Mouse (Mus musculus) heart, postnatal 36 days (tissue): ENCODE results near the gene Pik3ap1. TPM values are rescaled to one million over a fixed set of nuclear protein-coding genes. Genes with fewer than 3 reads are reported as not detected.
A peak's percentile ranks its signal among the peaks of the same experiment; 100 is the strongest.
"Not testable (repeated sequence)": the region's sequence is repeated elsewhere in the genome, so short reads cannot be mapped to it uniquely, and the experiment has no call there.

Source experiments
- DNase-seq, 2 experiments: peaks; one replicate each; pipeline ENCODE4 v3.0.0; 2021 to 2022
- intact Hi-C: fragments of 180-260 bp; cut with DNase I; formaldehyde crosslinking; loops from one replicate; pipeline ENCODE4 v1.15.1; 2025
- total RNA-seq, 2 experiments: library from RNA; stranded (reverse); gene quantifications; 2 replicates each; pipeline ENCODE4 v1.2.3; 2021

Pik3ap1 gene
- total RNA-seq = 1 to 10 TPM; 1.7 to 2.5 TPM

DNA sequence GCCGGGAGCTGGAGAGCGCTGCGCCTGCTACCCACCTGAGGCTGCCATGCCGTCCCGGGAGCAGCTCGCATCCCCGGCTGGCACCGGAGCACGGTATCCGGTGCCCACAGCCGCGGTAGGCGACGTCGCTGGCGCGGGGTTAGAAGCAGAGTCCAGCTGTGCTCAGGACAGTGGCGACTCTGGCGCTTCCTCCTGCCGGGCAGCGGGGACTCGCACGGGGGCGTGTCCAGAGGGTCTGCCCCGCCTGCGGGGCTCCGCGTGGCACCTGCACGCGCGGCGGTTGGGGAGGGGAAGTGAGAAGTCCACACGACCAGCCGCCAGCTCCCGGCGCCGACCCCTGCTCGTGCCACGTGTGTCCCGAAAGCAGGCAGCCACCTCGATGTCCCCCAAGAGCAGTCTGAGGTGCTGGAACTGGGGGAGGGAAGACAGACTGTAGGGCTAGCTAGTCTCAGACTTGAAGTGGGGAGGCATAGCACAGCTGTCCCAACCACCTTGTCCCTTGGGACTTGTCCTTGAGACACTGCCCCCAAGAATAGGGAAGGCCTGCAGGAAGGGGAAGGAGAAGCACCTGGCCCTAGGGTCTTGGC is at the start of gene Pik3ap1:
Gene Pik3ap1, minus strand, starts transcription at position 181 of the 587 bp plus-strand sequence.
- intact Hi-C loops = loop anchor here (5.0 kb wide), 1 partner anchor 68 kb away; no protein-coding TSS in a partner anchor
- peak; percentile 27 to 54 for DNase-seq

DNA sequence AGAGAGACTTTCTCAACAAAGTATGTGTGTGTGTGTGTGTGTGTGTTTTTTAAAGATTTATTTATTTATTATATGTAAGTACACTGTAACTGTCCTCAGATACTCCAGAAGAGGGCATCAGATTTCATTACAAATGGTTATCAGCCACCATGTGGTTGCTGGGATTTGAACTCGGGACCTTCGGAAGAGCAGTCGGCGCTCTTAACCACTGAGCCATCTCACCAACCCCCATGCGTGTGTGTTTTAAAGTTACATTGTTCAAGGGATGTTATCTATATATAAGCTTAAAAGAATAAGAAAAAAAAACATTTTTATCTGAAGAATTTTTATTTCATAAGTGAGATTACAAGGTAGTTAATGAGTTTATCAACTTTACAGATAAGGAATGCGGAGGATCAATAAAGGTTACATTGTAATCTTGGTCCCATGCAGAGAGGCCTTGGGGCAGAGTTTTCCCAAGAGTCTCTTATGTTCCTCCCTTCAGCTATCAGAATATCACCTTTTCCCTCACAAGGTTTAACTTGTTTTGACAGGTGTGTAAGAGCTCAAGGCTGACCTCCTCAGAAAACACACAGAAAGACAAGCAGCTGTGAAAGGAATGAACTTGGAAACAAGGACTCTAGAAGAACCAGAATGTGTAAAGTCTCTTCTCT is 46.7 kb upstream of the Pik3ap1 start:
- intact Hi-C loops, DNase-seq: not testable (repeated sequence)

DNA sequence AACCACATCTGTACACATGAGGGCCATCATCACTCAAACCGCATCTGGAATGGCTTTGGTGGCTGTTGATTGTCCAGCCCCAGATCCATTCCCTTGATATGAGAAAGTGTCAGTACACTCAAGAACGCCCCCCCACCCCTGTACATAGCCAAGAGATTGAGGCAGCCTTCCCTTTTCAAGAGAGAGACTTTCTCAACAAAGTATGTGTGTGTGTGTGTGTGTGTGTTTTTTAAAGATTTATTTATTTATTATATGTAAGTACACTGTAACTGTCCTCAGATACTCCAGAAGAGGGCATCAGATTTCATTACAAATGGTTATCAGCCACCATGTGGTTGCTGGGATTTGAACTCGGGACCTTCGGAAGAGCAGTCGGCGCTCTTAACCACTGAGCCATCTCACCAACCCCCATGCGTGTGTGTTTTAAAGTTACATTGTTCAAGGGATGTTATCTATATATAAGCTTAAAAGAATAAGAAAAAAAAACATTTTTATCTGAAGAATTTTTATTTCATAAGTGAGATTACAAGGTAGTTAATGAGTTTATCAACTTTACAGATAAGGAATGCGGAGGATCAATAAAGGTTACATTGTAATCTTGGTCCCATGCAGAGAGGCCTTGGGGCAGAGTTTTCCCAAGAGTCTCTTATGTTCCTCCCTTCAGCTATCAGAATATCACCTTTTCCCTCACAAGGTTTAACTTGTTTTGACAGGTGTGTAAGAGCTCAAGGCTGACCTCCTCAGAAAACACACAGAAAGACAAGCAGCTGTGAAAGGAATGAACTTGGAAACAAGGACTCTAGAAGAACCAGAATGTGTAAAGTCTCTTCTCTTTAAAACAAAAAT is 41.2 kb upstream of the Pik3ap1 start:
- DNase-seq, intact Hi-C loops: not testable (repeated sequence)

DNA sequence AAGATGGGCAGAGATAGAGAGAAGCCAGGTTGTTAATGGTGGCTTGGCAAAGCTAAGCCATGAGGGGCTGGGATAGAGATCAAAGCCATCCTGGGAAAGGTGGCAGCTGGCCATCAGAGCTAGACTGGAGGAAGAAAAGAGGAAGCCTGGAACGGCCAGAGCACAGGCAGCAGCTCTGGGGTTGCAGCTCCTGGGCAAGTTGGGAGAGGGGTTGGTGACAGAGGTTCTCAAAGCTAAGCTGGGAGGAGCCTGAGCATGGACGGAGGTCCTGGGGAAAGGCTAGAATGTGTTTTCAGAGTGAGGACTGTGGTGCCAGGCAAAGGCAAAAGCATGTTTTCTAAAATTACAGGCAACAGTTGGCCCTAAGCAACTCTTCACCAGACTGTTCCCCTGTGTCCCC is 36.4 kb upstream of the Pik3ap1 start:
- DNase-seq = no peak
- intact Hi-C loops = no loop called here

DNA sequence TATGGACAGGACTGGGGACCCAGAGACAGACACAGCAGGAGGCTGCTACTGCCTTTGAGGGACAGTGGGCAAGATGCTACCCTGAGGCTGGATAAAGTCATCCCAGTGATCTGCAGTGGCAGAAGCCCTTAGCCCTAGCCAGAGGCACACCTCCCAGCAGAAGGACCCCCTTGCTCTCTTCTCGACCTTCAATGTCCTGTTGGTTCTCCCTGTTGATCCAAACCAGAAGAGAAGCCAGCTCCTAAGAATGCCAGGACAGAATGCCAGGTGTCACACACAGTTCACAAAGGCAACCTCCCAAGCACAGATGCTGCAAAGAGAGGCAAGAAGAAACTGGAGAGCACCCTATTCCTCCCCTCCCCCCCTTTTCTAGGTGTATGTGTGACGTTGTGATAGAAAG is 33.9 kb upstream of the Pik3ap1 start:
- no peak for DNase-seq
- intact Hi-C loops = no loop called here

DNA sequence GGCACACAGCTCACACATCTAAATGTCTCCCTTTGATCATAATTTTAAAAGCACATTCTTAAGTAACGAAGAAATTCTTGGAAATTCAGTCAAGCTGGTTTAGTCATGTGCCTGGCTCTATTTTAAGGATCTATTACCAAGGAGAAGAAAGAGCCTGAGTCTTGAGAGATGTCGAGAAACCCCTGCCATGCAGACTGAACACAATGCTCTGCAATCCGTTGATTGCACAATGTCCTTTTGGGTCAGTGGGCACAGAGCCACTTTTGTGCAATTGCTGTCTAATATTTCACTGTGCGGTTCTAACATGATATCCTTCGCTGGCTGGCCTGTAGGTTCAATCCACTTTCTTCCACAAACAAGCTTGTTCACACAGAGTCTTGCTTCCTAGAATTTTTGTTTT is 33.1 kb upstream of the Pik3ap1 start:
- no peak for DNase-seq
- intact Hi-C loops = no loop called here

DNA sequence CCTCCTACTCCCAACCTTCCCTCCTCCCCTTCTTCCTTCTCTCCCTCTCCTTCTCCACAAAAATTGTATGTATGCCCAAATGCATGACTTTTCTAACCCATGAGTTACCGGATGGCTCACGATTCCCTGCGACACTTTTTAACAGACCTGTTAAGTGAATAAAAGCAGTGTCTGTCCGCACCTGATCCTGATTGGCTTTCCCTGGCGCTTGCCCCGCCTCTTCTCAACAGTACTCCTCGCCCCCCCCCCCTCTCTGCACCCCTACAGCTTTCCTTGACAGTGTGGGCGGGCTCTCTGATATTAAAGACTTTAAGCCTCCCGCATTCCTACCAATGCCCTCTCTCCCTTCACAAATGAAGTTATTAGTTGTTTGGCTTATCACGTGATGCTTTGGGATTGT is 31.3 kb upstream of the Pik3ap1 start:
- no peak for DNase-seq
- intact Hi-C loops = no loop called here

DNA sequence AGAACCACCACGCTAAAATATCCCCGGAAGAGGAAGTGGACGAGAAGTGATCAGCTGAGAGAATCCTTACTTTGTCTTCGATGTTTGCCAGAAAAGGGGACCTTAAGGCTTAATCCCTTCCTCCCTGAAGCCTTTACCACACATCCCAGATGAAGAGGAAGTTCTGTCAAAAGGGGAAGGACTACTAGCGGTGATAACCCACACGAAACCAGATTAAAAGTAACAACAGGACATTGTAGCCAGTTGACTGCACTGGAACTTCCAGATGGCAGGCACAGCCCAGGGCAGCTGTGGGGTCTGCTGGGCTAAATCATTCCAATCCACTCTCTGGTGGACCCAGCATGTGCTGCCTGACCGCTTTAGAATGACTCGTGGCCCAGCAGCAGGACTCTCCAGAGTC is 17.7 kb upstream of the Pik3ap1 start:
- intact Hi-C loops = no loop called here
- DNase-seq = no peak

DNA sequence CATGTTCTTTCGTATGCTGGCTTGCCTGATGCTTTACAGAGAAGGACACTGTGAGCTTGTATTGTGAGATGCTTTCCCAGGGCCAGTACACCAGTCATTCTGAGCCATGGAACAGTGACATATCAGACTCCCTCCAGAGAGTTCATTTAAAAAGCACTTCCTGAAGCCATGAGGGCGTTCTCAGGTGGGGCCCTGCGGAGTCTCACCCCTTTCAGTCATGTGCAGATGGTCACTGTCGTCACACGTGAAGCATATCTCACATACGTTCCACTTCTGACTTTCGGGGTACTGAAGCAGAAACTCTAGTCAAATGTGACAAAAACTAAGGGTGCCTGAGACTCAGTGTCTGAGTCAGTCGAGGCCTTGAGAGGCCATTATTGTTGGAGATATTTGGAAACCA is 6.0 kb upstream of the Pik3ap1 start:
- intact Hi-C loops = no loop called here
- no peak for DNase-seq

DNA sequence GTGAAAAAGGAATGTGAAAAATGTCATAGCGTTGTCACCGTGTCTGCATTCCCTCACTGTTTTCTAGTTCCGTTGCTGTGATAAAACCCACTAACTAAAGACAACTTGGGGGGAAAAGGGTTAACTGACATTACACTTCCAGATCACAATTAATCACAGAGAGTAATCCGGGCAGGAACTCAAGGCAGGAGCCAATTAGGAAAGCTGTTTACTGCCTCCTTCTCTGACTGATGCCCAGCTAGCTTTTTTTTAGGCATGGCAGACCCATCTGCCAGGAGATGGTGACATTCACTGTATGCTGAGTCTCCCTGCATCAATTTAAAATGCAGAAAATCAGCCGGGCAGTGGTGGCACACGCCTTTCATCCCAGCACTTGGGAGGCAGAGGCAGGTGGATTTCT is 4.4 kb upstream of the Pik3ap1 start:
- intact Hi-C loops = loop anchor here (5.0 kb wide), 1 partner anchor 72 kb away; no protein-coding TSS in a partner anchor
- DNase-seq = no peak

DNA sequence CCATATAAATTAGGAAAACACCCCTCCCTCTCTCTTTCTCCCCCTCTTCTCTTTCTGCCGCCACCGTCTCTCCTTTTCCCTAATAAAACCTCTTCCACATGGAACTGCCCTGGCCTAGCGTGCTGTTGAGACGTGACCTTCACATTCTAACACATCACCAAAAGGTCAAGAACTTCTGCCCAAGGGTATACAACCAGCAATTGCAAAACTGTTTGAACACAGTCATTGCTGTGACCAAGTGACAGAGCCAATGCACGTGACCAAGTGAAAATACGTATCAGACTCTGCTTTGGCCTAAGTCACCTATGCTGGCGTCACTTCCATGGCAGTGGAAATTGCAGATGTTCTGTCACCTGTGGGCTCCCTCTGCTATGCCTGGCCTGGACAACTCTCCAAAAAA is 3.3 kb upstream of the Pik3ap1 start:
- no peak for DNase-seq
- intact Hi-C loops = loop anchor here (5.0 kb wide), 1 partner anchor 71 kb away; no protein-coding TSS in a partner anchor

DNA sequence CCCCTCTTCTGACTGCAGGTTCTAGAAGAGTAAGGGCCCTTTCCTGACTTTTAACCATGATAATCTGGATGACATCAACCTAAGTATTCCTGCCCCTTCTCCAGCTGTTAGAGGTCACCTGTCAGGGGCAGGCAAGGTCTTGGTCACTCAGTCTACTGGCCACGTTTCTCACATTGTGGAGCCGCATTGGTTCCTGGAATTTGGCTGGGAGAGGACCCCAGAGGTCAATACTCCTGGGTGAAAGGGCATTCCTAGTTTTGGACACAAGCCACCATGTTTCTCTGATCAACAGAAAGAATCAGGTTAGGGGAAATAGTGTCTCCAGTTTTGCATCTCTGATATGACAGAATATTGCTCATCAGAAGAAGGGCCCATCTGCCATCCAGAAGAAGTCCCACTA is 2.4 kb upstream of the Pik3ap1 start:
- intact Hi-C loops = loop anchor here (5.0 kb wide), 1 partner anchor 70 kb away; no protein-coding TSS in a partner anchor
- no peak for DNase-seq

DNA sequence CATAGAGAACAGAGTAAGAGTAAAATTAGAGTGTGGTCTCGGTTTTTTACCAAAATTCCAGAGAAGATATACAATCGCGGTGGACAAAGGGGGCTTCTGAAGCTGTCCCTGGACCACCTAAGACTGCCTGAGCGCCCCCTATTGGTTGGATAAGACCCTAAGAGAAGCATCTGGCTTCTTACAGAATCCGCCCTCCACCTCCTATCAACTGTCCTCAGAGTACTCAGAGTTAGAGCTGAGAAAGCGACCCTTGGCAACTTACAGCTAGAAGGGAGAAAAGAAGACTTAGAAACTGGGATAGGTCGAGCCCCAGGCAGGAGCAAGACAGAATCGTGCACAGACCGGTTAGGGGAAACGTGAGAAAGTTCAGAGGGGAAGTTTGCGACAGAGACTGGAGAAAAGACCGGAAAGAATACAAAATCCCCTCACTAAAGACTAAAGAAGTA is 473 bp downstream of the Pik3ap1 start:
- DNase-seq = peak in 1 of 2 experiments; percentile 20
- intact Hi-C loops = no loop called here

DNA sequence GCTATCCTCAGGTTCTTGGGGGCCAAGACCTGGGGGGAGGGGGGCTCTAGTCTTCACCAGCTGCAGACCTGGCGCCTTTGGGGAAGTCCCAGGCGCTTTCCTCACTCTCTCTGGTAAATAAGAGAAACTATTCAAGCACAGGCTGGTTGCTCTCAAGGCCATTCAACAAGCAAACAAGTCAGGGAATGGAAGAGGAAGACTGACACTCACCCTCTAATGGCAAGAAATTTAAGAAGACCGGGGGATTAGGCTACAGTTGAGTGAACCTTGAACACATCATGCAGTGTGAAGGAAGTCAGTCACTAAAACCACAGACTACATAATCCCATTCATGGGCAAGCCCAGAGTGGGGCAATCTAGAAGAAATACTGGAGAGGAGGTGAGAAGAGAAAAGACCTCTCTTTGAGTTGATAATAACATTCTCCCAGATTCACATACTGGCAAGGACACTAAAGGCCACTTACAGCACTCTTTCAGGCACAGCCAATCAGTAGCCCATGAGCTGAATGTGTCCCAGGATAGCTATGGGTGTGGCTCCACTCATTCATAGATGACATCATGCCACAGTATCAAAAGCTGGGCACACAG is 2.4 kb downstream of the Pik3ap1 start:
- DNase-seq = no peak
- intact Hi-C loops = no loop called here

DNA sequence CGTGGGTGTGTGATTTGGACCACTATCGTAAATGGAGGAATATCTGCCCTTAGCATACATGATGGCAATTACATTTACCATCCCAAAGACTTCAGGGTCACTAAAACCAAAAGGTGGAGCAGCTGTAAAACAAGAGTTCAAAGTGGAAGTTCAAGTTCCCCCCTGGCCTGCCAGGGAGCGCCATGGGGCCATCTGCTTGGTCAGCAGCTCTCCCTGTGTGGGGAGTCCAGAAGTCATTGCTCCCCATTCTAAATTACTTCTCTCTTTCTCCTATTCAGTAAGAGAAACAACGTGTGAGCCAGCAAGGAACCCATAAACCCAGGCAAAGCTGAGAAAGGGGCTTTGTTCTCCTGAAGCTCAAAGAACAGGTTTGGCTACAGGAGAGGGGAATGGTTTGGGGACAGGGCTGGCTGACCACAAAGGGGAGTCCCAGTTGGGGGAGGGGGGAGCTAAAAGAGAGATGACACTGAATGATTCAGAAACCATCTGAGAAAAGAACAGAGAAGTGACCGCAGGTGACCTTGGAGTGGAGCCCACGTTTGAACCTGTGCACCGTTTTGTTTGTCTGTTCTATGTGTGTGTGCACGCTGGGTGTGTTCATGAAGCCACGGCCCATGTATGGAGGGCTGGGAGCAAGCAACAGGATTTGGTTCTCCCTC is 3.2 kb downstream of the Pik3ap1 start:
- intact Hi-C loops = no loop called here
- DNase-seq = no peak

DNA sequence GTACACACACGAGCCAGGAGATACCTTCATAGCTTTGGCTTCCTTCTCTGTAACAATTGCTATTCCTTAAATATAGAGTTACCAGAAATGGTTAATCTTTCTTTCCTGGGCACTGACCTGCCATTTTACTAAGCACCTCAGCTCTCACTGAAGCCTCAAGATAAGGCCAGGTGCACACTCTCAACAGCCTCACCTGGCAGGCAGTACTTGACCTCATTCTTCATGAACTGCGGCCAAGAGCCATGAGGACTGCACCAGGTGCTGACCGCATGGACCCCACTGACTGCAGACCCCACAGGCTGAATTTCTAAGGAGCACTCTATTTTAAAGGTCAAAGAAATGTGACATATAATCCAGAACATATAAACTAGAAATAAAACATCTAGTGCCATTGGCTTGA is 5.7 kb downstream of the Pik3ap1 start:
- intact Hi-C loops = no loop called here
- DNase-seq = no peak

DNA sequence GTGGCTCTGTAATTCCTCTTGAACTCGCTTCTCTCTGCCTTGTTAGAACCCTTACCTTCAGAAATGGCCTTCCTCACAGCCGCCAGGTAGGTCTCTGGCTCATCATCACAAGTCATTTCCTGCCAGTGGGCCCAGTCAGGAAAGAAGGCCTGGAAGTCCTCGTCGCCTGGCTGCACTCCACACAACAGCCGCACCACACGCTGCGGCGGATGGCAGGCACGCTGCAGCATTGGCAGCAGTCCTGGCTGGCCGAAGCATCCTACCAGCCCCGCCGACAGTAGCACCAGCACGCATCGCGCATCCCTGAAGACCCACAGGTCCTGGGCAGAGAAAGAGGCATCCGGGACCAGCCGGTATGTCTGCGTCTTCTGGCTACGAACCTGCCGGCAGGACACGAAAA is 9.1 kb downstream of the Pik3ap1 start:
- intact Hi-C loops = no loop called here
- no peak for DNase-seq

DNA sequence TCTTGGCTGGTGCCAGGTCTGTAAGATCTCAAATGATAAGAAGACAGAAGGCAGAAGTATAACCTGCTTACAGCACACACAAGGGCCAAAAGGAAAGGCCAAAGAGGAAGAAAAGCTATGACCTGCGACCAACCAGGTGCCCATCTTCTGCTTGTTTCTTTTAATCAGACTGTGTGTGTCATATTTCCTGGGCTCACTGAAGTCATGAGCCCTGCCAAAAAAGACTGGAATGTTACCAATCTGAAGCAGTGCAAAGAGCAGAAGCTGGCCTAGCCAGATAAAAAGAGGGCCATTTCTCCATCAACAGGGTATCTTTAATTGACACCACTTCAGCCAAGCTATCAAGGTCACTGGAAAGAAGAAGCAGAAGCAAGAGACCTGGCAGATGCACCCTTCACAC is 9.8 kb downstream of the Pik3ap1 start:
- intact Hi-C loops = no loop called here
- DNase-seq = no peak

DNA sequence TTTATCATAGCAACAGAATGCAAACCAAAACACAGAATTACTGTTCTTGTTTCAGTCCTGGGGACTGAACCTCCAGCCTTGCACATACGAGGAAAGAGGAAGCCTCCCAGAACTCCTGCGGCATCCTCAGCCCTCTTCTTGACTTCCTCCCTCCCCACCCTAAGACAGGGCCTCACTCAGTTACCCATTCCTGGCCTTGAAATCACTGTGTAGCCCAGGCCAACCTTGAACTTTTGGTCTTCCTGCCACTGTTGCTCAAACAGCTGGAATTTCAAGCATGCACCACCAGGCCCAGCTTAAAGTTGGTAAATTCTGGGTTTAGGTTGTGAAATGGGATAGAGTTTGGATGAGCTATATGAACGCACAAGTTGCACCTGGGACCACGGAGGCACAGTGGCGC is 10.2 kb downstream of the Pik3ap1 start:
- intact Hi-C loops = no loop called here
- no peak for DNase-seq

DNA sequence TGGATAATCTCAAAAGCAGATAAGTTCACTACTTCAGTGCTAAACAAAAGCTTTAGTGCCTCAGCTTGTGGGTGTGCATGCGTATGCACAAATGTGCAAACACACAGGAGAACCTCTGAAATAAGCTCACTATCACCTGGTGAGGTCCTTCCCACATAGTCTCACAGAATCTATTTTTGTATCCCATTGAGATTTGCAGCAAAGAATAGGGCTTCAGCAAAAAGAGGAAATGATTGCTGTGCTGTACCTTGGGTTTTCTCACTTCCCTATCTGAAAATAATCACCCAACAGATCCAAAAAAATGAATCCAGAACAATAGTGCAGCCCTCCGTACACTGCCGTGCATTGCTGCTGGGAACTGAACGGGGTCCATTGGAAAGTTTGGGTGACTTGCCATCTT is 12.6 kb downstream of the Pik3ap1 start:
- no peak for DNase-seq
- intact Hi-C loops = no loop called here

DNA sequence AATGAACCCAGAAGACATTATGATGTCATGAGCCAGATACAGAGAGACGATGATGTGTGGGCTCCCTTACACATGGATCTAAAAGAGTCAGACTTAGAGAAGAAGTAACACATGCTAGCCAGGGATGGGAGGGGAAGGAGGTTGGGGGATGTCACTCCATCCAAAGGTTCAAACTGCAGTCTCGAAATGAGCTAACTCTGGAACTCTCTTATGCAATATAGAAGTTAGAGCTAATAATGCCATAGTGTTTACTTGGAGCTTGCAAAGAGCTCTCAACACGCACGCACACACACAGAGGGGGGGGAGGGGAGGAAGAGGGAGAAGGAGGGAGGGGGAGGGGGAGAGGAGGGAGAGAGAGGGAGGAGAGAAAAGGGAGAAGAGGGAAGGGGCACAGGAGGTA is 13.5 kb downstream of the Pik3ap1 start:
- intact Hi-C loops = no loop called here
- no peak for DNase-seq
